Mouse (Mus musculus) frontal cortex, postnatal 10 days (tissue): ENCODE data around the gene Plcxd2.

Experiments
- DNase-seq, 2 experiments: peaks; one replicate each; pipeline ENCODE4 v3.0.0; 2022; ENCODE audit warnings: low spot score in 2 of 2, mixed read lengths in 1 of 2

Gene Plcxd2

DNA sequence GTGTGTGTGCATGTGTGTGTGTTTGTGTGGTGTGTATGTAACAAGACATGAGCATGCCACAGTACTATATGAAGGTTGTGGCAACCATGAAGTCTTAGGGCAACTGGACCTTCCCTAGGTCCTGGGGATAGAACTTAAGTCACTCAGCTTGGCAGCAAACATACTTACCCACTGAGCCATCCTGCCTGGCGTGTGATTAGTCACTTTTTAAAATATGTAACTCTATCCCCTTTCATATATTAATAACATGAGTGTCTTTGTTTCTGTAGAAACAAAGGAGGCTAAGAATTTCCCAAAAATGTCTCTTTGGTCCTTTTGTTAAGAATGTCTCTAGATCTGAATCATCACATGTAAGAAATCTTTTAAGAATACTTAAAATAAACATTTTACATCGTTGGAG lies 72.6 kb downstream of the Plcxd2 start:
- no peak for DNase-seq

DNA sequence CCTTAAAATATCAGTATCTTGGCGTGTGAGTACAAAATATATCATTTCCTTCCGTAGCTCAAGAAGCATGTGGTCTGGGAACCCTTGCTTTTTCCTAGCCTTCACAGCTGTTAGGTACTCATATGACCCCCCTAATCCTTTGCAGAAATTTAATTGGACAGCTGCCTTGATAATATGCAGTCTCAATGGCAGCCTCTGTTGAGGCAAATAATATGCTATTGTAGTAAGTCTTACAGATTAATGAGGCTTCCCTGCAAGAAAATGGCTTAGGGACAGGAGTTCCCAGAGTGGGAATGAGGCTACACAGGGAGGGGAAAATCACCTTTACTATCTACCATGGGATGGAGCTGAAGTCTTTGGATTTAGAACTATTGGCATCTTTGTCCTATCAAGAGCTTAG lies 73.5 kb downstream of the Plcxd2 start:
- DNase-seq = no peak

DNA sequence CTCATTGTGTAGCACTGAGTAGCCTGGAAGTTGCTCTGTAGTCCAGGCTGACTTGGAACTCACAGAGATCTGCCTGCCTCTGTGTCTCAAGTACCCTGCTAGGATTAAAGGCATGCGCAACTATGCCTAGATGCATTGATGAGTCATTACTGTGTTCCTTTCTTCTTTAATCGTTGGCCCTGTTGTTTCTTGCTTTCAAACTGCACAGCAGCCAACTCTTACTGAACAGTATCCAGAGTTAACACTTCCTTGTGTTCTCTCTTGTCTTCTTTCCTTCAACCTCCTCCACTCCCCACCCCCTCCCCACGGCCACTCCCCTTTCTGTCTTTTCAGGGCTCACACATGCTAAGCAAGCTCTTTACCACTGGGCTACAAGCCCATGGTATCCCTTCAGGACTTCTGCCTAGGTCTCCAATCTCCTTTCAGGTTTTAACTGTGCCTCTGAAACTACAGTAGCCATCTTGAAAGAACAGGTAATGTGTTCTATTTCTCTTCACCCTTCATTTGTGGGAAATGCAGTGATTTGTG lies 74.0 kb downstream of the Plcxd2 start:
- DNase-seq = no peak

DNA sequence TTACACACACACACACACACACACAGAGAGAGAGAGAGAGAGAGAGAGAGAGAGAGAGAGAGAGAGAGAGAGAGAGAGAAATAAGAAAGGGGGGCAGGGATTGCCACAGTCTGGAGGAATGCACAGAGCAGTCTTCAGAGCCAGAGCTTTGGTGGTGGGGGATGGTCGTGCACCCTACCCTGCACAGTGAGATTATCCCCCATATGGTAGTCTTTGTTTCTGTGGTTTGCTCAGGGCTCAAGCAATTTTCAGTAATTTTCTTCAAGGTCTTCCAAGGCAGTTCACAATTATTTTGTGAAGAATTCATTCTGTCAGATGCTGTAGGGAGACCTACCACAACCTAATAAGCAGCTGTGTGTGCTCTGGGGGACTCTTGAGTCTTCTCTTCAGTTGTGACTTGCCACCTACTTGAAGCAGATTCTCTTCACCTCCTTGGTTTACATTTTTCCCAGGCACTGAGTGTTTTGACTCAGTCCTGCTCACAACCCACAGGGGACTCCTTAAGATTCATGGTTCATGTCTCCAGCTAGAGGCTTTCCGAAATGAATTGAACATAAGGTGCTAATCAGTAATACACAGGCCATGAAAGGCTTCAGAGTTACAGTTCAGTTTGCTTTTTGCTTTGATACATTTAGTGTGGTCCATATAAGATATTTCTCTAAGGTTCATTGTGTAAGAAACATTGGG lies 75.2 kb downstream of the Plcxd2 start:
- DNase-seq = no peak

DNA sequence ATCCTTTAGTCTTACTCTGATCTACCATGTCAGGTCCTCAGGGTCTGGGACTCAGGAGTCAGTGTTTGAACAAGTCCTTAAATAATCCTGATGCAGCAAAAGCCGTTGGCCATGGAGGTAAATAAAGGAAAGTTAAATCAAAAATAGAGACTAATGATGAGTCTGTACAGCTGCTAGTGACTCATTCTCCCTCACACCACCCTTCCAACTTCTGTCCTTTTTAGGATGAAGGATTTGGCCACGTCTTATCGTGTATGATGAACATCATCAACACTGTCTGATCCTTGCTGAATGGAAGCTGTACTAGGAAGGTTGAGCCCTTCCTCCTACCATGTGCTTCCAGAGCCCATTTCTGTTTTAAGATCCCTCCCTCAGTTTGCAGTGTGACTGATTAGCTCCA lies 79.7 kb downstream of the Plcxd2 start:
- no peak for DNase-seq

DNA sequence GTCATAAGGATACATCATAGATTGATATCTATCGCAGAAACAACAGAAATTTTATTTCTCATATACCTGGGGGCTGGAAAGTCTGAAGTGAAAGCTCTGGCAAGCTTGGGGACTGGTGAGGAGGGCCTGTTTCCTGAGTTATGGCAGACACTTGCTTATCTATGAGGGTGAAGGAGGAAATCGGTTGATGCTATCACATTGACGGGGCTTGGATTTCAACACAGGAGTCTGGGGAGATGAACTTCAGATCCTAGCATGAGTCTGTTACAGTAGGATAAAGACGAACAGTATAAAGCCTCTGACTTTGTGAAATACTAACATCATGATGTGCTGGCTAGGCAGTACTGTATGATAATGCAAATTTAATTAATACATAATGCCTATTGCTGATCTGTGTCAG lies 81.9 kb downstream of the Plcxd2 start:
- DNase-seq = no peak

DNA sequence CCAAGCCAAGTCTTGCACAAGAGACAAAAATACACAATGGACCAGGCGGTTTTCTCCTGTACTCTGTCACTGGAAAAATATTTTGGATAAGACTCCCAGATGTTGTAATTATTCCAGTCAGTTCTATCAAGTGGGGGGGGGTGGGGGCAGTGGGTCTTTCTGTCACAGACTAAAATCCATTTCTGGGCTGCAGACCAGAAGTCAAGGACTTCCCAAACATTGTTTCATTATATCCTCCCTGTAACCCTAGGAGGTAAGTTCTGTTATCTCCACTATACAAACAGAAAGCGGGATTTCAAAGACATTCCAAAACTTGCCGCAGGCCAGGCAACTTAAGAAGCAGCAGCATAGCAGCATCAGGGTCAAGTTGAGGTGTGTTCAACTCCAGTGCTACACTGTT lies 82.4 kb downstream of the Plcxd2 start:
- DNase-seq = no peak

DNA sequence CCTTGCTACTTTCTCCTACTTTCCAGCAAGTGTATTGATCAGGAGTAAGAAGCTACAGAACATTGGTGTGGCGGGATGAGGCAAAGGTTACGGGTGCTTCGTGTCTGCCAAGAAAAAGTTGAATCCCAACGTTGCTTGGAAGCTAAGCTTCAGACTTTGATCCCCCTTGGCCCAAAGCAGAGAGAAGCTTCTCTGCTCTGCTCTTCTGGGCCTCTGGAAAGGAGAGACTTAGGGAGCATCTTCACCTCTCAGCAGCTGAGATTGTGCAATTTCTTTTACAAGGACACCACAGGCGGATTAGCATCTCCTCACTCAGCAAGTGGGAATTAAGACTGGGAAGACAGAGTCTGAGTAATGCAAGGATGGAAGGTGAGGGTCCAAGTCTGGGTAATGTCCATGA lies 83.1 kb downstream of the Plcxd2 start:
- DNase-seq = no peak

DNA sequence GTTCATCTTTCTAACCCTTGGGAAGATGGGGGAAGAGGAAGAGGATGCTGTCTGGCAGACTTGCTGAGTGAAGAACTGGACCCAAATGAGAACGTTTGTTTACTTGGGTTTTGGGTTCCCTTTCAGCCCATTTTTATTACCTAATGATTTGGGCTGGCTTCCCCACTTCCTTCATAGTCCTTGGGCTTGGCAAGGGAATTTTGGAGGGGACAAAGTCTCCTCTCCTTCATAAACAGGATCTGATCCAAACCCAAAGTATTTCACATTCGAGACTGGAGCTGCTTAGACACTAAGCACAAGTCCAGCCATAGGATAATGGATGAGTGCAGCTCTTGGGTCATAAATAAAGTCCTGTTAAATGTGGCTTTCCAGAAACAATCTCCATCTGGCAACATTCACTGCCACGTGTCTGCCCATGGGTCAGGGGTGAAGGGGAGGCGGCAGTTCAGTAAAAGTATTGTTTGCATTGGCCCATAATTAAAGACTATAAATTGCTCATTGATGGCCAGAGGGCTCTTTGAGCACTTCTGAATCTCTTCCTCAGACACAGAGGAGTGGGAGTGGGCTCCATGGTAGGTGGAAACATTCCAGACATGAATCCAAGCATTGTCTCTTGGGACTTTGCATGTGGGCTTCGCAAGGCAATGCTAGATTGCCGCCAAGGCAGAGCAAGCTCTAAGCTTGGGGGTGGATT lies 86.1 kb downstream of the Plcxd2 start:
- DNase-seq = no peak

DNA sequence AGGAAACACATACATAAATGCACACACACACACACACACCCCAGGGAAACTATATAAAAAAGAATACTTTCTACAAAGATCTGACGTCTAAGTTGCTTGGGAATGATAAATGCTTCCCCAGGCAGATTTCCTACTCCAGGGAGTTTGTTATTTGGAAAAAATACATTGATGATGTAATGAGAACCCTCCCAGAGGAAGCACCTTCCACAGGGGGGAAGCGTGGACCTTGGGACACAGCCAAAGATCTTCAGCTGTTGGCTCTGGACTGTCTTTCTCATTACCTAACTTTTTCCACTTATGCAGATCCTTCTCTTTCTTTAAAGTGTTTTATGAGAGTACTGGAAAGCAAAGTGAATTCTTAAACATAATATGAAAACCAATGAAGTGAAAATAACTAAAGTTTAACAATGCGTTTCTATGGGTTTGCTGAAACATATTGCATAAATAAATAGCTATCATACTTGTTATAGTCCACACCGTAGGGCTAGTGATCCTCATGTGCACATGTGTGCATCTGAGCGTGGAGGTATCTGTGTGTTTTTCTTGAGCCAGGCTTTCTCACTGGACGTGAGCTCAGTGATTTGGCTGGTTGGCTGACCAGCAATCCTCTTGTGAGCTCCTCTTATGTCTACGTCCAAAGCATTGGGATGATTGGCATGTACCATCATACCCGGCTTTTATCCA lies 87.3 kb downstream of the Plcxd2 start:
- DNase-seq = no peak

DNA sequence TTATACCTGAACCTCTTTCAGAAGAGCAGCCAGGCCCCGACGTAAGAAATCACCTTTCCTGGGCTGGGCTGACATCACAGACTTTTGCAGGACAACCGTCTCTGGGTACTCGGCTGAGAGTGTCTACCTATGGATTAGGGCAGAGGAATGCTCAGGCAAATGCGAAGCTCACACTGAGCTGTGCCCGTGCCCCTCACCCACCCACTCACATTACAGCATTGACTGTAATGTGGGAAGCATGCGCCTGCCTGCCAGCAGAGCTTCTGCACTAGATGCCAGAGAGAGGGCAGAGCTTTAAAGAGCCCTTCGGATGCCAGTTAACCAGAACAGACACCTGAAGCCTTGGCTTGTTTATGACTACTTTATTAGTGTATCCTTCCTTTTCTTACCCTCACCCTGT lies 90.4 kb downstream of the Plcxd2 start:
- DNase-seq = peak; percentile 11 to 13
